Mouse (Mus musculus) C2C12 (cell line): ENCODE data around the gene Prss37.

Experiments
- CEBPB ChIP-seq: IDR thresholded peaks from one replicate; pipeline ENCODE4 v1.6.1; 2011; ENCODE audit warnings: low read depth, mild to moderate bottlenecking, control low read depth, moderate library complexity
- CTCF ChIP-seq: IDR thresholded peaks from one replicate; pipeline ENCODE4 v1.5.1; 2011; ENCODE audit not compliant: control insufficient read depth, insufficient read depth, insufficient read length
- MAX ChIP-seq: IDR thresholded peaks from one replicate; pipeline ENCODE4 v1.6.1; 2011; ENCODE audit warnings: mild to moderate bottlenecking, control low read depth
- MYOD1 ChIP-seq: IDR thresholded peaks from one replicate; pipeline ENCODE4 v1.6.1; 2011; ENCODE audit warnings: low read depth; ENCODE audit not compliant: control insufficient read depth, insufficient read length
- USF1 ChIP-seq: IDR thresholded peaks from one replicate; pipeline ENCODE4 v1.6.1; 2011; ENCODE audit warnings: low read depth, mild to moderate bottlenecking, control low read depth, moderate library complexity

DNA sequence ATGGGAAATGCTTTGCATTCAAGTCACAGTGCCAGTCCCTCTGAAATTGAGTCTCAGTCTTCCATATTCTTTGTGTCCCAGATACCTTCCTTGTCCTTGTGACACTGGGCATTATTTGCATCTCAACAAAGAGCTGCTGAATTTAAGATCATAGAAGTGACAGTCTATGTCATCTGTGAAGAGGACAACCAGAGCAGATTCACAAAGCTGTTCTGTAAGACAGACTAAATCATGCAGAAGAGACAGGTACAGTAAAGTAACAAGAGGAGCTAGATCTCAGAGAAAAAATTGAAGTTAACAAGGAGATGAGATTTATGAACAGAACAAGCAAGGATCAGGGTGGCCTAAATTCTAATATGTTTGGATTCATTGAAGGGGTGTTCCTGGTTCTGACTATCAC lies 28.4 kb downstream of the Prss37 start, which contains the start of gene Tas2r137:
- no peak for TF ChIP-seq CTCF
- TF ChIP-seq MAX, result no peak
- no peak for TF ChIP-seq MYOD1
- TF ChIP-seq CEBPB, result no peak
- no peak for TF ChIP-seq USF1
